Mouse (Mus musculus): ENCODE measurements around the gene 1700012B07Rik. TPM values are rescaled to one million over a fixed set of nuclear protein-coding genes. Genes with fewer than 3 reads are reported as not detected.
A peak's percentile ranks its signal among the peaks of the same experiment; 100 is the strongest.

1700012B07Rik gene
- polyA plus RNA-seq, 1 experiment: not detected

- Histone ChIP-seq H3K27ac (ENCODE audit: insufficient read depth, low read depth, low read length) (no peak overlapping the region), H3K4me3 (ENCODE audit: insufficient read depth, low read length) (no peak overlapping the region), H3K4me1 (ENCODE audit: control insufficient read depth, insufficient read depth, low read length) (no peaks in the 10 kb centered on the region)
- no peak for TF ChIP-seq POLR2A (IDR thresholded peaks at IDR 0.05; ENCODE audit: borderline replicate concordance, low read depth, low read length)
- no peak for TF ChIP-seq CTCF (IDR thresholded peaks at IDR 0.05; ENCODE audit: low read depth, low read length)
Measured at GRCm38 (mm10) chr11:109867861-109868260, 40.0 kb upstream of the 1700012B07Rik start.

GRCm38 (mm10) chr11:109866537-109867160, 38.8 kb upstream of the 1700012B07Rik start:
- TF ChIP-seq CTCF (IDR thresholded peaks at IDR 0.05; ENCODE audit: low read depth, low read length): no peak
- no peak for TF ChIP-seq POLR2A (IDR thresholded peaks at IDR 0.05; ENCODE audit: borderline replicate concordance, low read depth, low read length)
- Histone ChIP-seq H3K27ac (ENCODE audit: insufficient read depth, low read depth, low read length) (no peak overlapping the region), H3K4me3 (ENCODE audit: insufficient read depth, low read length) (no peak overlapping the region), H3K4me1 (ENCODE audit: control insufficient read depth, insufficient read depth, low read length) (no peaks in the 10 kb centered on the region)

GRCm38 (mm10) chr11:109865526-109865925, 37.7 kb upstream of the 1700012B07Rik start:
- Histone ChIP-seq H3K27ac (ENCODE audit: insufficient read depth, low read depth, low read length) (no peak overlapping the region), H3K4me3 (ENCODE audit: insufficient read depth, low read length) (no peak overlapping the region), H3K4me1 (ENCODE audit: control insufficient read depth, insufficient read depth, low read length) (no peaks in the 10 kb centered on the region)
- TF ChIP-seq CTCF (IDR thresholded peaks at IDR 0.05; ENCODE audit: low read depth, low read length): no peak
- no peak for TF ChIP-seq POLR2A (IDR thresholded peaks at IDR 0.05; ENCODE audit: borderline replicate concordance, low read depth, low read length)

GRCm38 (mm10) chr11:109863951-109864350, 36.1 kb upstream of the 1700012B07Rik start:
- no peak for TF ChIP-seq POLR2A (IDR thresholded peaks at IDR 0.05; ENCODE audit: borderline replicate concordance, low read depth, low read length)
- no peak for TF ChIP-seq CTCF (IDR thresholded peaks at IDR 0.05; ENCODE audit: low read depth, low read length)
- H3K4me1 ChIP-seq (ENCODE audit: control insufficient read depth, insufficient read depth, low read length): peaks cover 9% of the 10 kb centered on the region
- H3K27ac ChIP-seq (ENCODE audit: insufficient read depth, low read depth, low read length): no peak overlapping the region
- H3K4me3 ChIP-seq (ENCODE audit: insufficient read depth, low read length): no peak overlapping the region

GRCm38 (mm10) chr11:109863194-109863746, 35.4 kb upstream of the 1700012B07Rik start:
- H3K4me1 ChIP-seq (ENCODE audit: control insufficient read depth, insufficient read depth, low read length): peaks cover 10% of the 10 kb centered on the region
- no peak for TF ChIP-seq POLR2A (IDR thresholded peaks at IDR 0.05; ENCODE audit: borderline replicate concordance, low read depth, low read length)
- peak; percentile 5; the same call in 1 of the 2 replicates for TF ChIP-seq CTCF (IDR thresholded peaks at IDR 0.05; ENCODE audit: low read depth, low read length)
- no peak overlapping the region for H3K4me3 ChIP-seq (ENCODE audit: insufficient read depth, low read length)
- H3K27ac ChIP-seq (ENCODE audit: insufficient read depth, low read depth, low read length): no peak overlapping the region

- no peak for TF ChIP-seq POLR2A (IDR thresholded peaks at IDR 0.05; ENCODE audit: borderline replicate concordance, low read depth, low read length)
- TF ChIP-seq CTCF (IDR thresholded peaks at IDR 0.05; ENCODE audit: low read depth, low read length): peak; percentile 90
- Histone ChIP-seq H3K4me3 (ENCODE audit: insufficient read depth, low read length) (peak overlapping the region; percentile 45), H3K27ac (ENCODE audit: insufficient read depth, low read depth, low read length) (peak overlapping the region; percentile 94), H3K4me1 (ENCODE audit: control insufficient read depth, insufficient read depth, low read length) (peaks cover 10% of the 10 kb centered on the region)
Measured at GRCm38 (mm10) chr11:109860508-109860907, 32.7 kb upstream of the 1700012B07Rik start.

GRCm38 (mm10) chr11:109859939-109860469, 32.2 kb upstream of the 1700012B07Rik start:
- Histone ChIP-seq H3K4me1 (ENCODE audit: control insufficient read depth, insufficient read depth, low read length) (peaks cover 10% of the 10 kb centered on the region), H3K4me3 (ENCODE audit: insufficient read depth, low read length) (peak overlapping the region; percentile 45), H3K27ac (ENCODE audit: insufficient read depth, low read depth, low read length) (peak overlapping the region; percentile 94)
- TF ChIP-seq POLR2A (IDR thresholded peaks at IDR 0.05; ENCODE audit: borderline replicate concordance, low read depth, low read length) (0 out of 2 replicates have a peak, but pooled peaks have one; percentile 18), CTCF (IDR thresholded peaks at IDR 0.05; ENCODE audit: low read depth, low read length) (no peak)

- TF ChIP-seq POLR2A (IDR thresholded peaks at IDR 0.05; ENCODE audit: borderline replicate concordance, low read depth, low read length): no peak
- H3K4me3 ChIP-seq (ENCODE audit: insufficient read depth, low read length): no peak overlapping the region
- H3K4me1 ChIP-seq (ENCODE audit: control insufficient read depth, insufficient read depth, low read length): peaks cover 10% of the 10 kb centered on the region
- peak overlapping the region; percentile 94 for H3K27ac ChIP-seq (ENCODE audit: insufficient read depth, low read depth, low read length)
Measured at GRCm38 (mm10) chr11:109859441-109859840, 31.6 kb upstream of the 1700012B07Rik start.

GRCm38 (mm10) chr11:109857086-109857485, 29.2 kb upstream of the 1700012B07Rik start:
- no peak for TF ChIP-seq POLR2A (IDR thresholded peaks at IDR 0.05; ENCODE audit: borderline replicate concordance, low read depth, low read length)
- TF ChIP-seq CTCF (IDR thresholded peaks at IDR 0.05; ENCODE audit: low read depth, low read length): no peak
- Histone ChIP-seq H3K27ac (ENCODE audit: insufficient read depth, low read depth, low read length) (no peak overlapping the region), H3K4me3 (ENCODE audit: insufficient read depth, low read length) (no peak overlapping the region), H3K4me1 (ENCODE audit: control insufficient read depth, insufficient read depth, low read length) (peaks cover 10% of the 10 kb centered on the region)

GRCm38 (mm10) chr11:109854056-109854455, 26.2 kb upstream of the 1700012B07Rik start:
- Histone ChIP-seq H3K4me1 (ENCODE audit: control insufficient read depth, insufficient read depth, low read length) (peaks cover 2% of the 10 kb centered on the region), H3K4me3 (ENCODE audit: insufficient read depth, low read length) (no peak overlapping the region), H3K27ac (ENCODE audit: insufficient read depth, low read depth, low read length) (no peak overlapping the region)
- TF ChIP-seq CTCF (IDR thresholded peaks at IDR 0.05; ENCODE audit: low read depth, low read length): no peak
- no peak for TF ChIP-seq POLR2A (IDR thresholded peaks at IDR 0.05; ENCODE audit: borderline replicate concordance, low read depth, low read length)
